Mouse (Mus musculus) embryonic facial prominence, embryonic 14.5 days (tissue): ENCODE data around the gene Bnc1. TPM values are rescaled to one million over a fixed set of nuclear protein-coding genes. Genes with fewer than 3 reads are reported as not detected.
A peak's percentile ranks its signal among the peaks of the same experiment; 100 is the strongest.

Experiments used
- ATAC-seq: fragments of 200-750 bp; cut with Nextera tagmentation; 2 replicates; pipeline ENCODE4 v1.8.0; 2017; ENCODE audit warnings: low read depth, moderate number of reproducible peaks, moderate TSS enrichment
- DNase-seq: peaks from one replicate; pipeline ENCODE4 v3.0.0-alpha.2; 2015; ENCODE audit warnings: low spot score
- H3K27ac ChIP-seq: fragments of 300-500 bp; sonication (generic); replicated peaks from 2 replicates; pipeline ENCODE4 v1.5.1; 2014; ENCODE audit warnings: low read depth, mild to moderate bottlenecking, low read length, moderate library complexity
- H3K27me3 ChIP-seq: fragments of 300-500 bp; sonication (generic); replicated peaks from 2 replicates; pipeline ENCODE4 v1.6.1; 2014; ENCODE audit warnings: low read length; ENCODE audit not compliant: control insufficient read depth, insufficient read depth
- H3K36me3 ChIP-seq: fragments of 300-500 bp; sonication (generic); 2 replicates; pipeline ENCODE4 v1.6.1; 2014; ENCODE audit warnings: low read length, mixed read lengths; ENCODE audit not compliant: control insufficient read depth, insufficient read depth
- H3K4me1 ChIP-seq: fragments of 300-500 bp; sonication (generic); 2 replicates; pipeline ENCODE4 v1.6.1; 2014; ENCODE audit warnings: antibody characterized with exemption, low read length; ENCODE audit not compliant: control insufficient read depth, insufficient read depth
- H3K4me2 ChIP-seq: fragments of 300-500 bp; sonication (generic); 2 replicates; pipeline ENCODE4 v1.6.1; 2014; ENCODE audit warnings: low read depth, mild to moderate bottlenecking, low read length, moderate library complexity, mixed read lengths
- H3K4me3 ChIP-seq: fragments of 300-500 bp; sonication (generic); 2 replicates; pipeline ENCODE4 v1.5.1; 2014; ENCODE audit warnings: low read depth, mild to moderate bottlenecking, low read length
- H3K9ac ChIP-seq: fragments of 300-500 bp; sonication (generic); 2 replicates; pipeline ENCODE4 v1.6.1; 2014; ENCODE audit warnings: low read depth, mild to moderate bottlenecking, low read length, moderate library complexity, mixed read lengths
- H3K9me3 ChIP-seq: fragments of 300-500 bp; sonication (generic); 2 replicates; pipeline ENCODE4 v1.6.1; 2016; ENCODE audit warnings: low read length; ENCODE audit not compliant: control insufficient read depth
- WGBS: fragments of 180-500 bp; shearing (Covaris S2); extraction: QIAGEN DNeasy Blood & Tissue Kit; methylation state at CpG from one replicate; pipeline ENCODE4 v1.1.7; 2014; 5-methylcytosine and 5-hydroxymethylcytosine counted together
- polyA plus RNA-seq: library from polyadenylated mRNA; unstranded; fragments of >200 nt; fragmentation: Nextera tagmentation; extraction: Ambion mirVana; gene quantifications from 2 replicates; pipeline ENCODE4 v1.2.1, GENCODE M21; 2014

Bnc1 gene
- polyA plus RNA-seq = 2.1 and 2.9 TPM in 2 replicates

DNA sequence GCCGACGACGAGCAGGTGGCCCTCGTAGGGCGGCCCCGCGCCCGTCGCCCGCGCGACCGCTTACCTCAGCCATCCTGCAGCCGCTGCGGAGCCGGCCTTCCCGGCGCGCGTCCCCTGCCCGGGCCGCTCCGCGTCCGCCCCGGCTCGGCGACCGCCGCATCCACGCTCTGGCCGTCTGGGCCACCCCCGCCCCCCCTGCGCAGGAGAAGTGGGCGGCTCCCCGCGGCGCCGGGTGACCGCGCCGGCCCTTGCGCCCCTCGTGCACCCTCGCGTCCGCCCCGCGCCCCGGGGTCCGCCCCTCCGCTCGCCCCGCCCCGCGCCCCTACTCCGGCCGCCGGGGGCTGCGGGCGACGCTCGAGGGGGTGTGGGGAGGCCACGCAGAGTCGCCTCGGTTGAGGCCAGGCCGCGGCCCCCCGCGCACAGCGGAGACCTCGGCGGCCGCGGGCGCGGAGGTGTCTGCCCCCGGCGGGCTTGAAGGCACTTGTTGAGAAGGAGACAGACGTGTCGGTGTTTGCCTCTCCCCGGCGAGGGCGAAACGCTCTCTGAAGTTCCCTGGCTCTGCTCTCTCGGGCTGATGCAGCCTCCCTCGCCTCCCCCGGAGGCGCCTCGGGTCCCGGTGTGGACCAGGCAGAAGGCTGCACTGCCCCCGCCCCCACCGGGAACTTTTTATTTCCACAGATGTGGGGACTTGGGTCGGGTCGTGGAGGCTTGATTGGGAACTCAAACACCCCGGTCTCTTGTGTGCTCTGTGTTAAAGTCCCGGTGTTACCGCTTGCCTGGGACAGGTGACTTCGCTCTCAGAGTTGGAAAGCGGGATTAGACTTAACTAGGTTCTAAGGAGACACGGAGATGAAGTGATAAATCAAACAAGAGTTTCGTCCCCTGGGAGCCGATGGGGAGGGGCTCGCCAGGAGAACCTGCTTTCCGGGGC is at the start of gene Bnc1:
TSS of gene Bnc1 (minus strand) at position 162 of the 931 bp plus-strand sequence.
- Histone ChIP-seq H3K27ac (no peak within 1 kb of the TSS), H3K9ac (peak within 1 kb of the TSS; percentile 61), H3K4me2 (peak within 1 kb of the TSS; percentile 95), H3K9me3 (no peaks in the 10 kb centered on the region), H3K27me3 (peaks cover 75% of the 10 kb centered on the region), H3K36me3 (no peaks in the 10 kb centered on the region), H3K4me3 (peak within 1 kb of the TSS; percentile 59), H3K4me1 (peaks cover 5% of the 10 kb centered on the region; the same call in 1 of the 2 replicates)
- peak; percentile 29 for DNase-seq
- peak; percentile 61 for ATAC-seq
- WGBS = 1% methylated on average over 34 of the region's 105 CpGs

DNA sequence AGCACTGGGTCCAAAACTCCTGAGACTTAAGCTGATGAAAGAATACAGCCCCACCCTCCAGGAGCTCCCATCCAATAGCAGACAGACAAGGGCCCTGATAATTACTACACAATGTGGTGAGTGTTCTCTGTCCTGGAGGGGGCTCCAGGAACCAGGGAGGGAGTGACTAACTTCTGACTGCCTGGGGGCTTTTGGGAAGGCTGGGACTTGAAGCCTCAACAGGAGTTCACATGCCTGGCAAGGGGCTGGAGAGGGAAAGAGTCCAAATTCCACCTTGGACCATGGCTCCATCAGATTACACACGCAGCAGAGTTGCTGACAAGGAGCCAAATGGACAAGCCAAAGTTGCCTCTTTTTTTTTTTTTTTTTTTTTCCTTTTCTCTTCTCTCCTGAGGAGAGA is 41.3 kb upstream of the Bnc1 start:
- no peak overlapping the region for H3K4me2 ChIP-seq
- peak; percentile 32 for DNase-seq
- no peaks in the 10 kb centered on the region for H3K36me3 ChIP-seq
- peak; percentile 63; the same call in 1 of the 2 replicates for ATAC-seq
- H3K4me3 ChIP-seq = no peak overlapping the region
- no peaks in the 10 kb centered on the region for H3K27me3 ChIP-seq
- H3K9ac ChIP-seq = no peak overlapping the region
- 0 out of 2 replicates have a peak, but pooled peaks cover 5% of the 10 kb centered on the region for H3K4me1 ChIP-seq
- no peaks in the 10 kb centered on the region for H3K9me3 ChIP-seq
- H3K27ac ChIP-seq = no peak overlapping the region
- 40% methylated on average over 1 of the region's 1 CpGs for WGBS

- no peaks in the 10 kb centered on the region for H3K36me3 ChIP-seq
- 28% methylated on average over 9 of the region's 9 CpGs for WGBS
- H3K27me3 ChIP-seq = no peaks in the 10 kb centered on the region
- H3K4me3 ChIP-seq = no peak overlapping the region
- 0 out of 2 replicates have a peak, but pooled peaks cover 5% of the 10 kb centered on the region for H3K4me1 ChIP-seq
- no peak overlapping the region for H3K9ac ChIP-seq
- no peaks in the 10 kb centered on the region for H3K9me3 ChIP-seq
- ATAC-seq (peak; percentile 53; the same call in 1 of the 2 replicates), DNase-seq (peak; percentile 49)
- H3K4me2 ChIP-seq = no peak overlapping the region
- H3K27ac ChIP-seq = no peak overlapping the region
Observed at GRCm38 (mm10) chr7:82029666-82030065, 37.6 kb upstream of the Bnc1 start.

GRCm38 (mm10) chr7:82025802-82026201 is 33.7 kb upstream of the Bnc1 start:
- Histone ChIP-seq H3K4me2 (no peak overlapping the region), H3K27me3 (no peaks in the 10 kb centered on the region), H3K4me3 (no peak overlapping the region), H3K36me3 (no peaks in the 10 kb centered on the region), H3K27ac (no peak overlapping the region), H3K9me3 (no peaks in the 10 kb centered on the region), H3K4me1 (0 out of 2 replicates have a peak, but pooled peaks cover 5% of the 10 kb centered on the region), H3K9ac (no peak overlapping the region)
- DNase-seq (no peak), ATAC-seq (no peak)
- 57% methylated on average over 2 of the region's 2 CpGs for WGBS

DNA sequence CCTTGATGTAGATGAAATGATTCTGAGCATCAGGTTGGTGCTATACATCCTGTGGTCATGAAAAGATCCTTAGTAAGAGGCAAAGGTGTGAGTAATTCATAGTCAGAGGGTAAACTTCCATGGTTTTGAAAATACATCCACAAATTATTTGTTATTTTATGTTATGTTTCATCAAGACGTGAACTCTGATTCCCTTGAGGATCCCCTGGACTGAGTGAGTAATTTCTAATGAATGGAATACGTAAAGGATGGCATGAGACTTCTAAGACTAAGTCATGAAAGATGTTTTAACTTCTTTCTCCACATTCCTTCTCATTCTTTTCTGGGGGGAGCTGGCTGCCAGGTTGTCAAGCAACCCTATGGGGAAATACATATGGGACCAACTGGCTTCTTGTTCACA is 31.6 kb upstream of the Bnc1 start:
- Histone ChIP-seq H3K4me3 (no peak overlapping the region), H3K4me2 (no peak overlapping the region), H3K36me3 (no peaks in the 10 kb centered on the region), H3K9me3 (no peaks in the 10 kb centered on the region), H3K9ac (no peak overlapping the region), H3K4me1 (no peaks in the 10 kb centered on the region), H3K27me3 (no peaks in the 10 kb centered on the region), H3K27ac (no peak overlapping the region)
- WGBS = 70% methylated on average over 2 of the region's 2 CpGs
- DNase-seq = no peak
- no peak for ATAC-seq

DNA sequence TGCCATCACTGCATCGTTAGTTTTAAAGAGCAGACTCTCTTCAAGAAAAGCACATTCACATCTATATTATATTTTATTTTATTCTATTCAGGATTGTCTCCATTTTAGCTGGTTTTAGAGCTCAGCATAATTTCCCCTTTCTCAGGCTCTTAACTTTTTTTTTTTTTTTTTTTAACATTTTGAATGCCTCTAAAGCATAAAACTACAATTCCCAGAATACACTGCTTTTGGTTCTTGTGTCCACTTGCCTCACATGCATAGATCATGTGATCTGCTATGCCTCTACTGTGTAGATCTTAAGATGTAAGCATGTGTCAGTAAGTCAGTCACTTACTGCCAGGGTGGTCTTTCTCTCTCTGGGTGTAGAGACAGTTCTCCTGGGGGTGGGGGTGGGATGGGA is 30.3 kb upstream of the Bnc1 start:
- no peak overlapping the region for H3K27ac ChIP-seq
- H3K9ac ChIP-seq = no peak overlapping the region
- H3K4me1 ChIP-seq = no peaks in the 10 kb centered on the region
- no peak for ATAC-seq
- no peaks in the 10 kb centered on the region for H3K9me3 ChIP-seq
- H3K27me3 ChIP-seq = no peaks in the 10 kb centered on the region; the same call in 1 of the 2 replicates
- H3K4me2 ChIP-seq = no peak overlapping the region
- H3K4me3 ChIP-seq = no peak overlapping the region
- no peak for DNase-seq
- WGBS = 97% methylated on average over 1 of the region's 1 CpGs
- H3K36me3 ChIP-seq = no peaks in the 10 kb centered on the region

DNA sequence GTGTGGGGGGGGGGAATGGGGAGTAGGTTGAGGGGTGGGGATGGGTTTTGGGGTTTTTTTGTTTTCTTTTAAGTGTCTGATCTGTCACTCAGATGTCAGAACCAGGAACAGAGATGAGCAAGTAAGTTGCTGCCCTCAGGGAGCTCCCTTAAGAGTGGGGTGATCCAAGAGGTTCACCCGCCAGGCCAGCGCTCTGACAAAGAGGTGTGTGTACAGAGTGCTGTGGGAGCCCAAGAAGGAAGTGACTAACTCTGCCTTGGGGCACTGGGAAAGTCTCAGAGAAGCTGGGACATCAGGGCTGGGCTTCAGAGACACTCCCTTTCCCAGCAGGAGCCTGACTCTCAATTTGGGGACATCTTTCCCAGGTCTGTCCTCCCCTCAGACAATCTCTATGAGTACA is 25.9 kb upstream of the Bnc1 start:
- peaks cover 7% of the 10 kb centered on the region for H3K27me3 ChIP-seq
- H3K4me1 ChIP-seq = peaks cover 4% of the 10 kb centered on the region; the same call in 1 of the 2 replicates
- WGBS = 78% methylated on average over 2 of the region's 2 CpGs
- ATAC-seq (no peak), DNase-seq (no peak)
- no peak overlapping the region for H3K9ac ChIP-seq
- no peak overlapping the region for H3K4me3 ChIP-seq
- no peak overlapping the region for H3K4me2 ChIP-seq
- no peaks in the 10 kb centered on the region for H3K36me3 ChIP-seq
- H3K9me3 ChIP-seq = no peaks in the 10 kb centered on the region
- H3K27ac ChIP-seq = no peak overlapping the region

DNA sequence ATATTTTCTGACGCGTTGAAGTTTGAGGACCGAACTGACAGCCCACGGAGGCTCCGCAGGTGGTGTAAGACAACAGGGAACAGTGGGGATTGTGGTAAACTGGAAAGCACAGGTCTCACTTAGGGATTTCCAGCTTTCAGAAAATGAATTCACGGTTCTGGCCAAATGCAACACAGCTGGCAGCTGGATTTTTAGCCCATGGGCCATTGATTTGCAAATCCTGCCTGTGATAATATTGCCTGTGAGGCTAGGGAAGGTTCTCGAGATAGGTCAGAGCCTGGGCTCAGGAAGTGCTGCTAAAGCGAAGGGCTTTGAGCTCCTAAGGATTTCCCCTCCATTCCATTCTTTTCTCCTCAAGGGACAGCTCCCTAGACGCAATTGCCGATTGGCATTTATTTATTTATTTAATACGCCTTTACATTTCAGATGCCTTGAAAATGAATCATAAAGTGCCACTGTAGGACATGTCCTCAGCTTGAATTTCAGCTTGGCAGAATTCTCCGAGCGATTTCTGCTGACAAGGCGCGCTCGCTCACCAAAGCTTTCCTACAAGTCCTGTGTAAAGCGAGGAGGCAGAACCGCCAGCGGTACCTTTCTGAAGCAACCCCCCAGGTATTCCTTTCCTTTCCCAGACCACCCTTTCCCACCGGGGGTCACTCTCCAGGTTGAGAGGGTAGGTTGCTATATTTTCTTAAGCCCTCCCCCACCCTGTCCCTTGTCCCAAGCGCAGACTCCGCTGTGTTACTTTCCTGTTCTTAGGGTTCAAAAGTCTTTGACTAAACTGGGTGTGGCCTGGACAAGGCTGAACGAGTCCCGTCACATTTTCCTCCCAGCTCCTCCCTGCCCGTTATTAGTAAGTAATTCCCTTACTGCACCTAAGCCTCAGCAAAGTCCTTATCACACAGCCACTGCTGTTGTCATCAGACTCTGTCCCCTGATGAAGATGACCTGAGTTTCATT is 24.9 kb upstream of the Bnc1 start:
- Histone ChIP-seq H3K9ac (no peak overlapping the region; the same call in 1 of the 2 replicates), H3K9me3 (no peaks in the 10 kb centered on the region), H3K27me3 (peaks cover 7% of the 10 kb centered on the region), H3K4me2 (peak overlapping the region; percentile 54), H3K4me3 (peak overlapping the region; percentile 25), H3K27ac (no peak overlapping the region), H3K4me1 (peaks cover 9% of the 10 kb centered on the region), H3K36me3 (no peaks in the 10 kb centered on the region)
- ATAC-seq (no peak), DNase-seq (peak; percentile 45)
- 4% methylated on average over 25 of the region's 25 CpGs for WGBS
